Mouse (Mus musculus): ENCODE measurements around the gene Smad3.

Gene Smad3

DNA sequence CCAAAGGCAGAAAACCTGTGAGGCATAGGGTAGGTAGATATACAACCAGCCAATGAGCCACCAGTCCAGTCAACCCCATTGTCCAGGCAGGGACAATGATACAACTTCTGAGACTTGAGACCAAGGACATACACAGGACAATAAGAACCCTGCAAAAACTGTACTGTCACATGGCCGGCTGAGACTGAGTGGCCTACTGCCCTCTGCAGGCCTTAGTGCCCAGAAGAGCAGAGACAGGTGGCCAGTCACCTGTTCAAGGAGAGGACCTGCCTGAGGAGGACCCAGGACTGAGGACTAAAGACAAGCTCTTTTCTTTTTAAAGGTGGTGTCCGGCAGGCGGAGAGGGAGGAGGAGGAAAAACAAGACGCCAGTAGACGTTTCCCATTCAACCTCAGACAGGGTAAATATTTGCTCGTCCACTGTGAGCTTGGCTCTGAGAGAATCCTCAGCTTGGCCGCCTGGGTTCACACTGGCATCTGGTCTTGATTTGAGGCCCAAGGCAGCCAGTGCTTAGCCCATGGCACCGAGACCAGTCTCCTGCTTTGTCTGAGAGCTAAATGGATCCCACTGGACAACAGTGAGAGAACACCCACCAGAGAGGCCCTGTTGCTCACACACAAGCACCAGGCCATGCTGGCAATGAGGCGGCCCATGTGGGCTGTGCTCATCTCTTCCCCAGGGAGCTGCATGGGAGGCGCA, 56.4 kb downstream of the Smad3 start:
- DNase-seq (ENCODE audit: inconsistent ontology term): no peak

DNA sequence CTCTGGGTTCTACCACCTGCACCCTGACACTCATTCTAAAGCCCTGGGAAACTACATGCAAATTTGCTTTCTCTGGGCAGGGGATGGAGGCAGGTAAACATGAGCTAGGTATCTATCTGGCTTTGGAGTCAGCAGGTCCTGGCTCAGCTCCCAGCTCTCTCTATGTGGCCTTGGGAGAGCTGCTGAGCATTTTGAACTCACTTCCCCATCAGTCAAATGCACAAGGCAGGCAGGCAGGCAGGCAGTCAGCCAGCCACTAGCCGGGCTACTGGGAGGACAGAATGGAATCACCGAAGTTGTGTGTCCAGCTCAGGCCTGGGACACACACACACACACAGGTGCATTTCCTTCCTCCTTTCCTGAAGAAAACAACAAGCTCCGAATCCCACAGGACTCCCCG, 58.6 kb downstream of the Smad3 start:
- no peak for DNase-seq (ENCODE audit: inconsistent ontology term)

DNA sequence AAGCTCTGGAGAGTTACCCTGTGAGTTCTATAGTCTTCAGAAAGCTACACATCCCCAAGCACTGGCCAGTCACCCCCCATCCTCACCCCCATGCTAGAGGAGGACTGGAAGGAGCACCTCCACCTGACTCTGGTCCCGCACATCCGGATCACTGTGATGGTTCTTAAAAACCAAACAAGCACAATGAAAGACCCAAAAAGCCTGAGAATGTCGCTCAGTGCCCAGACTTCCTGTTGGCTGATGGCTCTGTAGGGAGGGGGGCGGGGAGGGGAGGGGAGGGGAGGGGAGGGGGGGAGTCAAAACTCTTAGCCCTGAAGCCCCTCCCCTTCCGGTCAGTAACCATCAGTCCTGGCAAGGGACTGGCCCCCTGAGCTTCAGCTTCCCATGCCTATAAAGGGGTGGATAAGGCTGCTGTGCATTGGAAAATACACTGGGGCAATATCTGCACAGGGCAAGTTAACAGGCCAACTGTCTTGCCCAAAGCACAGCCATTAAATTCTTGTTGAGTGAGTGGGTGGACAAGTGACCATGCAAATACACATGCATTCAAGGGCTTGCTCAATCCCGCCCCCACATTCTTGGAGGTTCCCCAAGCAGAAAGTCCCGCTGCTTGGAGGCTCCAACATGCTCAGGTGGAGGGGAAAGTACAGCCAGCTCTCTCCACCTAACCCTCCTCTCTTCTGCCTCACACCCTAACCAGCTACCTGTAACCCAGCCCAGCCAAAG, 59.3 kb downstream of the Smad3 start:
- DNase-seq (ENCODE audit: inconsistent ontology term): peak; percentile 87

DNA sequence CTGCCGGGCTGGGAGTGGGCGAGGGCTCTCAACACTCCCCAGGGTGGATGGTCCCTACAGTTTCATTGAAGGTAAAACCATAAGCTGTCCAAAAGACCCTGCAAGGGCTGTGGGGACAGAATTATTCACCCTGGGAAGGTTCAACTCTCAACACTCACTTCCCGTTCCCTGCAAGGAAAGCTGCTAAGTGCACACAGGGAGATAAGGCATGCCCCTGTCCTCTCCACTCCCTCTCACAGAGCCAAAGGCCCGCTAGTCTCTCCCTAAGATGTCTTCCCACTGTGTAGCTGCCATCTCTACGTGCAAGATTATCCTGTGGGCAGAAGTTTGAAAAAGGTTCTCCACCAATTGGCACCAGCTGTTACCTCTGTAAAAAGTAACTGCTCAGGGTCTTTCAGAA, 60.2 kb downstream of the Smad3 start:
- DNase-seq (ENCODE audit: inconsistent ontology term): no peak

DNA sequence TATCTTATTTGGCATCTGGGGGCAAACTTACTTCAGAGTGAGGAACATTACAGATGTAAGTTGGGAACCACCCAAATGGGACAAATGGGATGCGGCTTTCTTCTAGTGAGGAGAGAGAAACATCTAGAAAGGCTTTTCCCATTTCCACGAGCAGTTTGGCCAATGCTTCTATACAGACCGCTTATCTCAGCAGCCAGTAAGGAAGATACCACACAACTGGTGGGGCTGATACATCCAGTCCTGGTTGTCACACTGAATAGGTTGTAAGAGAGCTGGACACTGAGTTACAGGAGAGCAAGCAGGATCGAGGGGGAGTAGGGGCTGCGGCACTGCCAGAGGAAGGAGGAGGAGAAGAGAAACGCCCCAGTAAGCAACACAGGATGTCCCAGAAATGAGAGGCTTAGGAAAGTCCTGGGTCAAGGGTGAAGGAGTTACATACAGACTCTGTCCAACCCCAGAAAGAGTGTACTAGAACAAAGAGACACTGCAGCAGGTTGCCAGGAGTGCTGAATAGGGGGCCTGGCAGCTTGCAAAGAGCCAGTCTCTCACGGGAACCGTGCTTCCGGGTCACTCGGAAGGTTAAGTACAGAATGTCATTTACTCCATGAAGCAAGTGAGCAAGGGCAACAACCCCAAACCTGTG, 61.2 kb downstream of the Smad3 start:
- no peak for DNase-seq (ENCODE audit: inconsistent ontology term)

DNA sequence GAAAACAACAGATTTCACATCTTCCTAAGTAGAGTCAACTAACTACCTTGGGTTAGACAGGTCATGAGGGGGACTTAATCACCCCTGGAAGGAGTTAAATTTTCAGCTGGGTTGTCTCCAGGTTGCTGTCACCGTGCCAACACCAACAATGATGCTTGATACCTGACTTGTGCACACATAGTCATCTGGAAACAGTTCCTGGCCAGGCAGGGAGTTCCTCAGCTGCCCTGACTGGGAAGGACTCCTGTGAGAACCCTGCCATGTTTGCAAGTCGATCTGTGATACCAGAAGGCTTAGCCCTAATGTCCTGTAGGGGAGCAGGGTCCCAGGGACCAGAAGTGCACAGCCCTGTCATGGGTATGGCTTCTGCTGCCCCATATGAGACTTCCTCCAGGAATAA, 65.8 kb downstream of the Smad3 start:
- no peak for DNase-seq (ENCODE audit: inconsistent ontology term)

DNA sequence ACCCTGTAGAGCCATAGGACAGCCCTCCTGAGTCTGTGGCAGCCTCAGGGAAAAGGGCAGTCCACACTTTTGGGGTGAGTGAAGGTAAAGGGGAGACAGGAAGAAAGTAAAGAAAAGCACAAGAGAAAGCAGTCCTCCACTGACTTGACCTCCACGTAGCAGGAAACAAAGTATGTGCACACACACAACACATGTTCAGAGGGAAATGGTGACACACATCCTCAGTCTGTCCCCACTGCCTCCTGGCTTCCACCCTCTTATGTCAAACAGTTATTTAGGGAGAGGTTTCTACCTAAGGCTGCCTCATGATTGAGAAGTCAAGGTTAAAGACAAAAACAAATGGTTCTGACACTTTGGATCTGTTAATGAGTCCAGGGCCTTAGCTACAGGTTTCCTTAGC, 67.3 kb downstream of the Smad3 start:
- no peak for DNase-seq (ENCODE audit: inconsistent ontology term)

DNA sequence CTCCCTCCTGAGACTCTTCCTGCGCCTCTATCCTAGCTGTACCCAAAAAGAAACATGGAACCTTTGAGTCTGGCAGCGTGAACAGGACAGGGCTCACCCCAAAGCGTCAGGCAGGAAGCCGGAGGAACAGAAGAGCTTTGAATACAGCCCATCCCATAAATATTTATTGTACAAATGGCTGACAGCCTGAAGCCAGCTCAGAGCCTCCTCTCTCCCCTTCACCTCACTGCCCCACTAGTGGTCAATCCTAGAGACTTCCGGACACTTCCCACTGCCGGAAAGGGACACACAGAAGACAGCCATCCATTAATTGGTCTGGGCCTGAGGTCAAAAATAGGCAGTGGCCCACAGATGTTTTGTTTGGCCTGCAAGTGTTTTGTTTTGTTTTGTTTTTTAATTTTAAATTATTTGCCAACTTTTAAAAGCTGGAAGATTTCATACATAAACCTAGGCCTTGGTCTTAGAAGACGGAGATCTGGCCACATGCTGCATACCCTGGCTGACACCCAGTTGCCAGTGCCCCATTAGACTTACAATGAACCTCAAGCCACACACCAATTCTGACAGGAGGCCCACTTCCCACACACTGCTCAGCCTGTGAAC, 70.3 kb downstream of the Smad3 start:
- DNase-seq (ENCODE audit: inconsistent ontology term): no peak

DNA sequence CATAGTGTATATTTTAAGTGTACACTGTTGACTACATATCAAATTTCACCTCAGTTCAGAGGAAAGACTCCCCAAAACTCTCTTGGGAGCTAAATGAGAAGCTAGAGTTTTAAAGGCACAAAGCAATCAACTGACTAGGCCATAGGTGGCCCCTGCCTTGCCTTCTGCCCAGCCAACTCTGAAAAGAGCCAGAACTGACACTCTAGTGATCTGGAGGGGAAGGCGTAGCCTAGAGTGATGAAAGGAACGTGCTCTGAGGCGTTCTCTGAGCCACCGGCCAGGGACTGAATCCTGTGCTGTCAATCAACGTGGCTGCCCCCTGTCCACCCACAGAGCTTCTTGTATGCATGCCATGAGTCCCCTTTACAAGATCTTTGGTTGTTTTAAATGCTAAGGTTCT, 72.4 kb downstream of the Smad3 start:
- DNase-seq (ENCODE audit: inconsistent ontology term): no peak

DNA sequence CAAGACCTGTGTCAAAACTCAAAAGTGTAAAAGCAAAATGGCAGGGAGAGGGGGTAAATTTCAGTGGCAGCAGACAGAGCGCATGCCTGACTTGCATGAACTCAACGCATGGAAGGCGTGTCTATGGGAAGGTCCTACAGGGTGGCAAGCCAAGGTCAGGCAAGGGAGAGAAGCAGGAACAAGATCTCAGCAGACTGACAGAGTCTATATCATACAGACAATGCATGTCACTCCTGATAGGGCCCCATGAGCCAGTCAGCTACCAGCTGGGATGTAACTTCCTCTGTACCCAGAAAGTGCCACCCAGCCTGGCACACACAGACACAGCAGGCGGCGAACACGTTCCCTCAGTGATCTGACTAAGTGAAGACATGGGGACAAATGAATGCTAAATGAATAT, 73.5 kb downstream of the Smad3 start:
- no peak for DNase-seq (ENCODE audit: inconsistent ontology term)

DNA sequence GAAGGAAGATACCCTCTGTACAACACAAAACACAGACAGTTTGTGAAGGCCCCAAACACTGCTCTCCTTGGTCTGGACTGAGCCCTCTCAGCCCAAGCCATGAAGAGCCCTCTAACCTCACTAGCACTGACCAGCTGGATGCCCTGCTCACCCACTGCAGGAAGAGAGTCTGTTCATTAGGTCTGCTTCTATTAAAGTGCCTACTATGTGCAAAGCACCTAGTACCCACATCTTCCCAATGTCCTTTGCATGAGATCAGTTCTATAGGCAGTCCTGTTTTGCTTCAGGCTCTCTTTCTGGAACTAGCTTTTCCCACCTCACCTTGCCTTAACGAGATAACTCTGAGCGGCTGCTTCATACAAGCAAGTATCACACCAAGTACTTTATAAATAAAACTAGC, 74.9 kb downstream of the Smad3 start:
- no peak for DNase-seq (ENCODE audit: inconsistent ontology term)

DNA sequence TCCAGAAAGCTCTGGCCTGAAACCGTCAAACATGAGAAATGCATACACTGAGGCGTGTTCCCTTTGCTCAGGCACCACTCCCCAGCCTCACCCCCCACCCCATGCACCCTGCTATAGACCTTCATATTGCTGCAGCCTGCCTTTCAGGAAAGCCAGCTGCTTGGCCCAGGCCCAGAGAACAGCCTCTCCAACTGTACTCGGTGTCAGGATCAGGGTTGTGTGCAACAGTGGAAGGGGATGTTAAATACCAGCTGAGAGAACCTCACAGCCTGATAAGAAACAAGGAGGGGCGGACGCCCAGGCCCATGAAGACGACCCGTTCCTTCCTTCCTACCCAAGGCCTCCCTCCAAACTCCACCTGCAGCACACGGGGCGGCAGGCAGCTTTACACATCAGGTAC, 75.5 kb downstream of the Smad3 start:
- DNase-seq (ENCODE audit: inconsistent ontology term): no peak

DNA sequence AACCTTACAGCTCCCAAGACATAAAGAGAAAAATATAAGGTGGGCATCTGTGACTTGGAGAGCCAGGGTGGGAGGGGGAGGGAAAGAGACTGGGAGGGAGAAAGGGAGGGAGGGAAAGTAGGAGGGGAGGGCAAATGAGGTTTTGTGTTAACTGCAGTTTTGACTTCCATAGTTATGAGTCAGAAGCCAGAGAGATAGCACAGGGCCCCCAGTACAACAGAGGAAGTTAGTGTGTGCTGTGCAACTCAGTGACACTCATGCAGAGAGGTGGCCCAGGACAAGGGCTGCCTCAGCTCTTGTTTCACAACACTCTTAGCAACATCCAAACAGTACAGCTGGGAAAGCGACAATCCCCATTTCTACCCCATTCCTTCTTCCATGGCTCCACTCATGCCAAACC, 79.7 kb downstream of the Smad3 start:
- DNase-seq (ENCODE audit: inconsistent ontology term): peak; percentile 91

DNA sequence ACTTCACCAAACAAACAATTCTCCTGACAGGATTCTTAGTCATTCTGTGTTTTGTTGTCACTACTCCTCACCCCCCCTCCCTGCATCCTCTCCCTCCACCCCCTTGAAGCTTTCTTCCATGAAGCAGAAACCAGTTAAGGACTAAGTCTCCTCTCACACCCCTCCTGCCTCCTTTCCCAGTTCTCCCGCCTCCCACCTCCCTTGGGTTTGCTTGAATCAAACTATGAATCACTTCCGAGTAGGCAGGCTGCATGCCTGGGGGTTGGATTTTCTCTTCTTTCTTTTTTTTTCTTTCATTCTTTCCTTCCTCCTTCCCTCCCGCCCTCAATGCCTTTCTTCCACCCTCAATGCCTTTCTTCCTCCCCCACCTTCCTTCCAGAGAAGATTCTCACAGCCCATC, 80.2 kb downstream of the Smad3 start:
- peak; percentile 94 for DNase-seq (ENCODE audit: inconsistent ontology term)

DNA sequence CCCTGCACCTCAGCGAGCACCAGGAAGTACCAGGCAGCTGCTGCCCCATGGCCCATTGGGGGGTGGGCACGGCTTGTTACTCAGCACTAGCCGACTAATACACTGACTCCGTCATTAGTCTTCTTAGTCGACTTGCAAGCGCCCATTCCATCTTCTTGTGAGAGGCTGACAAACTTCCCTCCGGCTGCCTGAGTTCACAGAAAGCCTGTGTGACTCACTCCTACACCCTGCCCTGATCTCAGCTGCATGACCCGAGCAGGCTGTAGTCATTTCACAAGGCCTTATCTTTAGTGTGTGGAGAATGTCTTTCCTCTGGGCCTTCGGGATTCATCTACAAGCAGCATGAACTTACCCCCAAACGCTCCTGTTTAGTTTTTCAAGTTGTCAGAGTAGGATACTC, 83.2 kb downstream of the Smad3 start:
- DNase-seq (ENCODE audit: inconsistent ontology term): no peak

DNA sequence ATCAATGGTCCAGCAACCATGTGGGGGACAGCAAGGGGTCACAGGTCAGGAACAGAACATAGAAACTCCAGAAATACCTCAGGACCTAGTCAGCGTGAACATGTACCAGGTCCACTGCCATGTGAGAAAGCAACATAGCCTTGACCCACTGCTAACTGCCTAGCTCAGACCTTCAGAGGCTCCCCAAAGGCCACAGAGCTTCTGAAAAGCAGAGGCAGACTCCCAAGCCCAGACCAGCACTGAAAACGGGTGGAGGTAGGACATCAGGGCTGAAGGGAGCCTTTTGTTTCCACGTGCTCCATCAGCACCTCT, 84.3 kb downstream of the Smad3 start:
- no peak for DNase-seq (ENCODE audit: inconsistent ontology term)

DNA sequence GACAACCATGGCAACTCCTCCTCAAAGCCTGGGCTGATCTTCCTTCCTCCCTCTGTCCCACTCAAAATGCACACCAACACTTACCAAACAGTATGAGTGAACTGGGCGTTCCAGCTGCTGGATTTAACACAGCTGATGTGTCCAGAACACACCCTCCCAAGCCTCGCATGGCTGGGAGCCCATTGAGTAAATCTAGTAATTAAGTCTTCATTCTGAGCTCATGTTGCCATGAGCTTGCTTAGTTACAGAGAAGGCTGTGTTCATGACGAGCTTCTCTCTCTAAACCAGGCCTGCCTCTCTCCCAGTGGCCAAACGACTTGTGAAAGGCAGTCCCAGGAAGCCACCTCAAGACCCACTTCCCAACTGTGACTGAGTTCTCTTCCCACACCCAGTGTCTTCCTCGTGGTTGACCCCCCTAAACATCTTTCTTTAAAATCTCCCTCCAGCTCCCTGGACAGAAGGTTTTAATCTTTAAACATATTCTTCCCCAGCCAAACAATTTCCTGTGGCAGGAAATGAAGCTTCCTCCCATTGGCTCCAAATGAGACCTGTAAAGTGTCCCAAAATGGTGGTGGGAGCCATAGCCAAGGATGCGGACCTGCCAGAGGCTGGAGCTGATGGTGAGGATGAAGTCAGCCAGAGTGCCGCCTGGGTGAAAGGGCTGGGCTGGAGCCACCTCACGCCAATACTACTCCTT, 84.8 kb downstream of the Smad3 start:
- DNase-seq (ENCODE audit: inconsistent ontology term): no peak

DNA sequence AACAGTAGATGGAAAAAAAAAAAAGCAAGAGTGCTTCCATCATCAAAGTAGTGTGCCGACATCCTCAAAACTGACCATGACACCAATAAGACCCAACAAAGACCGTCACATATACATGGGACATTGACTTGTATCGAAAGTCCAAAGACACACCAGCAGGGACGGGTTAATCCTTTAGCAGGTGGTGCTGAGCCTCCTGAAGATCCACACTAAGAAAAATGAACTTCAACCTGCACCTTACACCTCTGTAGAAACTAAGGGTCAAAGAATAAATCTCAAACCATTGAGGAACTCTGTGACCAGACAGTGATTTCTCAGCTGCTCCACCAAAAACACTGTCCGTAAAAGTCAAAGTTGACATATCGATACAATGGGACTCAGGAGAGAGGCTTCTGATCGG, 88.0 kb downstream of the Smad3 start:
- DNase-seq (ENCODE audit: inconsistent ontology term): no peak

DNA sequence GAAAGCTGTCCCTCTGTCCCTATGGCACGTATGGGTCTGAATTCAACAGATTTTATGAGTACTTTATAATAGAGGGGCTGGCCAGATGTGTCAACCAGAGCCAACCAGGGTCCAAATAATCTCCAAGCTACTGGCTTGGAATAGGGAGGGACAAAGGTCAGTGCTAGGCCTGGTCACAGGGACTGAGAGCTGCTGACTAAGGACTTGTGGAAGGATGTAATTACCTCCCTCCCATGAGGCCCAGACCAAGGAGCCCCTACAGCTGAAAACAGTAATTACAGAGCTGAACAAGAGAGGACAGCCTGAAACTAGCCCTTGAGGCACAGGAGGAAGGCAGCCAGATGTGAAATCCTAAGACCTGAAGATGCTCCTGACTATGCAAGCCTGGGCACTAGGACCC, 89.2 kb downstream of the Smad3 start:
- no peak for DNase-seq (ENCODE audit: inconsistent ontology term)

DNA sequence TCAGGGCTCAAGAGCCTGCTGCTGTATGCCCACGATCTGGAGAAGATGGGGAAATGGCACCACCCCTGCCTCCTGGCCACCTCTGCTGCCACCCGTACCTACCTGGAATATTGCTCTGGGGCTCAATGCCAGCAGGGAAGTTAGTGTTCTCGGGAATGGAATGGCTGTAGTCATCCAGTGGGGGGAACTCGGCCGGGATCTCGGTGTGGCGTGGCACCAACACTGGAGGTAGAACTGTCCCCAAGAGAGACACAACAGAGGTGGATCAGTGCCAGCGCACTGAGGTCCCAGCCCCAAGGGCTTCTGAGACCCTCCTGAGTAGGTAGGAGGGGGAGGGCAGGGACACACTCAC, 90.4 kb downstream of the Smad3 start:
- no peak for DNase-seq (ENCODE audit: inconsistent ontology term)

DNA sequence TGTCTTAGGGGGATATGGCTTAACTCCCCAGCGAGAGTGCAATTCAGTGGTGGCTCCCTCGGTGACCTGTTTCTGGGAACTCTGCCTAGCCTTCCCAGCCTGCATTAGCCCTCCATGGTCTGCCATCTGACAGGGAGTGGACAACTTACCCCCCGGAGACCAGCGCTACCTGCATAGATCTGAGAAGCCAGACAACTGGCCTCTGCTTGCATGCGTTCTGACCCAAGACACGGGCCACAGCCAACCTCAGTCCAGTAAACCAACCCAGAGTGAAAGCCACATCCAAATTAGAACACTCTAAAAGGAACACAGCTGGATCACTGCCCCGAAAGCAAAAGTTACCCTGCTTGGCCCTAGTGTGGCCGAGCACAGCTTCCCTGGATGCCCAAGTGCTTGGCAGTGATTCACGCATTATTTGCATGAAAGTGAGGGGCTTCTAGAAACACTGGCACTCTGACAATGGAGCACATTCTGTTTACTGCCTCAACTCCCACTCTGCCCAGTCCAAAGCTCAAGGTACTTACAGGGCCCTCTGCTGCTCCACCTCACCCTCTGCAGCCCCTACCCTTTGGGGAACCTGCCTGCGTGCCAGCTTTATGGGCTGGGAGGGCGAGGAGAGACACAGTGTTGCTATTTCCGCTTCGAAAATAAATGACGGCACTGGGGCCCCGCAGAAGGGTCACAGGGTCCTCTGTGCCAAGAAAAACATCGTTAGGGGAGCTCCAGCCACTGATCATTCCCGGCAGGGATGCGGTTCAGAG, 91.0 kb downstream of the Smad3 start:
- peak; percentile 88 for DNase-seq (ENCODE audit: inconsistent ontology term)
